Mouse (Mus musculus) bone marrow, adult 2 months (tissue): ENCODE measurements at regions not wholly inside any gene's neighbourhood (a gene's known extent, or its start where the extent isn't known, plus 50 kb on each side); places are given as distances from the start of the nearest gene placed in this dataset.

ENCODE experiments used
- CTCF ChIP-seq: fragments of 200-500 bp; IDR thresholded peaks from 2 replicates; pipeline ENCODE4 v1.5.1; 2011; ENCODE audit warnings: low read length, control low read depth; ENCODE audit not compliant: control insufficient read depth, insufficient read depth
- POLR2A ChIP-seq: fragments of 200-500 bp; IDR thresholded peaks from 2 replicates; pipeline ENCODE4 v1.6.1; 2011; ENCODE audit warnings: low read depth, mild to moderate bottlenecking, control low read depth, low read length, borderline replicate concordance; ENCODE audit not compliant: control insufficient read depth

DNA sequence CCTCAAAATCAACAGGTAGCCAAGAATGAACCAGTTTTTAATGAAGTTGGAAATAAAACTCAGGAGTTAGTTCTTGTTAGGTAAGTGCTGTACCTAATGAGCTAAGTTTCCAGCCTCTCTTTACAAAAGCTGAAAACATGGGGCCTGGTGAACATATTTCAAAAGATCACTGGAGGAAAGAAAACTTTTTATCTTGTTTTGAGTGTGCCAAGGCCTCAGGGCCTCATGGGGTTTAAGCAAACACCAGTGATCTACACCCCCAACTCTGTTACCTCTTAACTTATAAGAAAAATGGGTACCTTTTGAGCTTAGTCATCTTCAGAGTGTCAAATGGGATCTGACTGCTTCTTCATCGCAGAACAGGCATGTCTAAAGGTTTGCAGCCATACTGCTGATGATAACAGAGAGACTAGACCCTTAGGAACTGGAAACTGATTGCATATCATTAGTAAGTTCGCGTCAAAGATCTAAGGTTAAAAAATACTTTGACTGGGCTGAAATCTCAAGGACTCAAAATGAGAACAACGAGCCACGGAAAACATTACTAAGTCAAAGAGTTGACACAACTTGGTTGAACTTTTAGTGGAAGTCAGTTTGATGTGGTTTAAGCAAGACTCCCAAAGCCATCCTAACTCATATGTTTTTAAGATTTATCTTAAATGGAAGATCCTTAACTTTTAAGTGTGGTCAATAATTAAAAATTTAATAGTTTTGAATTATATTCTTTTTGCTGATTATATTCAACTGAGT, 54.7 kb upstream of the Zfand6 start:
- TF ChIP-seq POLR2A: no peak
- TF ChIP-seq CTCF: no peak
